ENCODE assay signal across 22 mouse cellular contexts in the genomic region with DNA sequence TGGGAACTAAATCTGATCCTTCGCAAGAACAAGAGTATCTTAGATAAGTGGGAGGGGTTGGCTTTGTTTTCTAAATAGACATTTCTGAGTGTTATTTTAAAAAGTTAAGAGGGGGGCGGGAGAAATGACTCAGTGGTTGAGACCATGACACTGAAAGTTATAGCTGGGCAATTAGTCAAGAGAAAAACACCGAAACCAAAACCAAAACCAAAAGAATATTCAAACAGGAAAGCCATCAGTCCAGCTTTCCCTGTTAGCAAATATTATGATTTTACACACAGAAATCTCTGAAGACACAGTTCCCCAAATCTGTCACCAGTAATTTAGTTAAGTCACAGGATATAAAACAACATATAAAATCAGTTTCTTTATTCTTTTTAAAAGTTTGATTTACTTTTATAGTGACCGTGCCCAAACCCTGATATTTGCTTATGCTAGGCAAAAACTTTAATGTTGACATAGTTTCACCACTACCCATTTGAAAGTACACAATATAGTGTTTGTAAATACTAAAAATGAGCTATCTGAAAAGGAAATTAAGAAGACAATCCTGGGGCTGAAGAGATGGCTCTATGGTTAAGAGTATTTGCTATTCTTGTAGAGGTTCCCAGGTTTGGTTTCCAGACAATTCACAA. TPM values are rescaled to one million over a fixed set of nuclear protein-coding genes. Genes with fewer than 3 reads are reported as not detected.
DNase-seq lines count a peak whose midpoint lies in the region; ATAC-seq and TF ChIP-seq lines count a peak whose summit lies in the region.
"Had no signal": no experiment of that assay in that cellular context is flagged by ENCODE, and none has a peak within 500 bp of the region (broad histone marks: within the 10 kb centered on the region; RNA-seq: fewer than 3 reads in every experiment).

No protein-coding gene starts in this region.

- H3K4me1 ChIP-seq in kidney, adult 2 months (ENCODE audit: control insufficient read depth, insufficient read depth, low read length) = no peaks in the 10 kb centered on the region
- H3K4me1 ChIP-seq in forebrain, embryonic 16.5 days (replicated peaks; ENCODE audit: control insufficient read depth, insufficient read depth, low read length) = no peaks in the 10 kb centered on the region
- H3K4me1 ChIP-seq in hindbrain, embryonic 13.5 days (replicated peaks) = no peaks in the 10 kb centered on the region
- H3K4me1 ChIP-seq: embryonic facial prominence, embryonic 13.5 days; heart, embryonic 15.5 days; limb, embryonic 10.5 days; midbrain, embryonic 13.5 days had no signal

- TF ChIP-seq POLR2A in kidney, adult 2 months (IDR thresholded peaks at IDR 0.05; ENCODE audit: low read depth, low read length) = no peak

- no peak for TF ChIP-seq CTCF in kidney, adult 2 months (conservative IDR thresholded peaks at IDR 0.05; ENCODE audit: insufficient read depth, insufficient read length, low read depth, low read length)

- H3K27ac ChIP-seq in kidney, adult 2 months (ENCODE audit: insufficient read depth, low read depth, low read length) = no peak overlapping the region
- no peak overlapping the region for H3K27ac ChIP-seq in forebrain, embryonic 16.5 days (ENCODE audit: low read length)
- H3K27ac ChIP-seq in hindbrain, embryonic 13.5 days = no peak overlapping the region
- H3K27ac ChIP-seq: embryonic facial prominence, embryonic 13.5 days; heart, embryonic 15.5 days; kidney, postnatal 0 days; limb, embryonic 10.5 days; midbrain, embryonic 13.5 days had no signal

- H3K27me3 ChIP-seq in kidney, adult 2 months (replicated peaks; ENCODE audit: control insufficient read depth, insufficient read depth, low read length) = no peaks in the 10 kb centered on the region
- H3K27me3 ChIP-seq in forebrain, embryonic 16.5 days (replicated peaks; ENCODE audit: control insufficient read depth, insufficient read depth, low read length) = no peaks in the 10 kb centered on the region
- H3K27me3 ChIP-seq in hindbrain, embryonic 13.5 days = no peaks in the 10 kb centered on the region
- H3K27me3 ChIP-seq: embryonic facial prominence, embryonic 13.5 days; heart, embryonic 15.5 days; midbrain, embryonic 13.5 days had no signal

- no peak overlapping the region for H3K9ac ChIP-seq in forebrain, embryonic 16.5 days (replicated peaks; ENCODE audit: low read depth, low read length)
- H3K9ac ChIP-seq in hindbrain, embryonic 13.5 days = no peak overlapping the region
- H3K9ac ChIP-seq: embryonic facial prominence, embryonic 13.5 days; heart, embryonic 15.5 days; midbrain, embryonic 13.5 days had no signal

- H3K4me2 ChIP-seq in forebrain, embryonic 16.5 days (ENCODE audit: low read length) = no peak overlapping the region
- no peak overlapping the region for H3K4me2 ChIP-seq in hindbrain, embryonic 13.5 days
- H3K4me2 ChIP-seq: embryonic facial prominence, embryonic 13.5 days; heart, embryonic 15.5 days; midbrain, embryonic 13.5 days had no signal

- H3K9me3 ChIP-seq in forebrain, embryonic 16.5 days (ENCODE audit: control insufficient read depth, low read length) = no peaks in the 10 kb centered on the region
- no peaks in the 10 kb centered on the region for H3K9me3 ChIP-seq in hindbrain, embryonic 13.5 days
- H3K9me3 ChIP-seq: embryonic facial prominence, embryonic 13.5 days; heart, embryonic 15.5 days; limb, embryonic 10.5 days; midbrain, embryonic 13.5 days had no signal

- WGBS in kidney, adult 2 months = 63% methylated on average over 4 of the region's 4 CpGs
- 86% methylated on average over 4 of the region's 4 CpGs for WGBS in forebrain, embryonic 16.5 days
- WGBS in hindbrain, embryonic 13.5 days = 94% methylated on average over 4 of the region's 4 CpGs

- no peaks in the 10 kb centered on the region for H3K36me3 ChIP-seq in kidney, adult 2 months (ENCODE audit: control insufficient read depth, insufficient read depth, low read length)
- H3K36me3 ChIP-seq in forebrain, embryonic 16.5 days (ENCODE audit: control insufficient read depth, insufficient read depth) = no peaks in the 10 kb centered on the region
- no peaks in the 10 kb centered on the region for H3K36me3 ChIP-seq in hindbrain, embryonic 13.5 days
- H3K36me3 ChIP-seq: embryonic facial prominence, embryonic 13.5 days; heart, embryonic 15.5 days; limb, embryonic 10.5 days; midbrain, embryonic 13.5 days had no signal

- DNase-seq in kidney, adult 2 months = peak; percentile 41
- no peak for DNase-seq in kidney, postnatal 25 days
- DNase-seq in A20 (ENCODE audit: low read depth, low spot score) = peak; percentile 69
- DNase-seq: cerebellum, adult 11-12 months; right cerebral cortex, postnatal 14 days; thymus, adult 2 months had no signal

- no peak overlapping the region for H3K4me3 ChIP-seq in kidney, adult 2 months (ENCODE audit: insufficient read depth, low read depth, low read length)
- no peak overlapping the region for H3K4me3 ChIP-seq in forebrain, embryonic 16.5 days (replicated peaks; ENCODE audit: low read length)
- H3K4me3 ChIP-seq in hindbrain, embryonic 13.5 days = no peak overlapping the region
- H3K4me3 ChIP-seq: embryonic facial prominence, embryonic 13.5 days; heart, embryonic 15.5 days; limb, embryonic 10.5 days; midbrain, embryonic 13.5 days had no signal

- ATAC-seq in activated CD4-positive, CD25-positive, alpha-beta regulatory T cell, adult 4 months = peak; percentile 59
- peak; percentile 62 for ATAC-seq in megakaryocyte, adult 5-6 weeks (ENCODE audit: poor library complexity, severe bottlenecking)
- no peak for ATAC-seq in forebrain, embryonic 16.5 days
- no peak for ATAC-seq in hindbrain, embryonic 13.5 days (ENCODE audit: low FRiP score)
- ATAC-seq: hindbrain, embryonic 16.5 days; midbrain, embryonic 13.5 days had no signal

RNA-seq across cellular contexts. Expression of a gene that starts 6.9 kb away (rescaled TPM):
- 30.0 and 33.6 TPM in 2 replicates for polyA plus RNA-seq in kidney, adult 2 months (2012; rRNA removed)
- polyA plus RNA-seq in activated CD4-positive, CD25-positive, alpha-beta regulatory T cell, adult 4 months (2017; shearing (Covaris generic)) = 10 to 100 TPM; 10.7 to 10.9 TPM
- total RNA-seq in megakaryocyte, adult 5-6 weeks (2015) = 8.2 and 9.3 TPM in 2 replicates
- 7.4 and 10.0 TPM in 2 replicates for total RNA-seq in megakaryocyte, adult 5-6 weeks (2017)
- polyA plus RNA-seq in forebrain, embryonic 16.5 days (2015; fragmentation: Nextera tagmentation; extraction: Ambion mirVana) = 30.1 and 34.7 TPM in 2 replicates
- 34.9 and 37.4 TPM in 2 replicates for polyA plus RNA-seq in hindbrain, embryonic 13.5 days (2015; fragmentation: Nextera tagmentation; extraction: Ambion mirVana)

RNA-seq across cellular contexts. Expression of a gene that starts 25.3 kb away (rescaled TPM):
- not detected in 2 replicates for polyA plus RNA-seq in kidney, adult 2 months (2012; rRNA removed)
- not detected for polyA plus RNA-seq in activated CD4-positive, CD25-positive, alpha-beta regulatory T cell, adult 4 months (2017; shearing (Covaris generic))
- not detected in 2 replicates for total RNA-seq in megakaryocyte, adult 5-6 weeks (2015)
- not detected in 2 replicates for total RNA-seq in megakaryocyte, adult 5-6 weeks (2017)
- not detected in 2 replicates for polyA plus RNA-seq in forebrain, embryonic 16.5 days (2015; fragmentation: Nextera tagmentation; extraction: Ambion mirVana)
- polyA plus RNA-seq in hindbrain, embryonic 13.5 days (2015; fragmentation: Nextera tagmentation; extraction: Ambion mirVana) = not detected in 2 replicates
- total RNA-seq: common myeloid progenitor, adult 5-6 weeks; ES-E14; gastrocnemius, adult 8-10 months; layer of hippocampus, postnatal 10 days had no signal
- polyA plus RNA-seq: embryonic facial prominence, embryonic 13.5 days; forebrain, embryonic 11.5 days; heart, embryonic 15.5 days; hindbrain, embryonic 16.5 days; kidney, postnatal 0 days; limb, embryonic 10.5 days; liver, embryonic 16.5 days; midbrain, embryonic 13.5 days; thymus, adult 2 months had no signal

Comparison
In these comparisons a context has a peak if more than half of its experiments do, and no peak if none do; other contexts are left out.
1. DNase-seq: peak in kidney, adult 2 months (single experiment) and A20 (single experiment); none in kidney, postnatal 25 days (0 of 2).
2. ATAC-seq: peak in activated CD4-positive, CD25-positive, alpha-beta regulatory T cell, adult 4 months (single experiment) and megakaryocyte, adult 5-6 weeks (single experiment); none in forebrain, embryonic 16.5 days (single experiment) and hindbrain, embryonic 13.5 days (single experiment).